Mouse (Mus musculus) lung, postnatal 0 days (tissue): ENCODE results near the gene AU018091.

Experiments used
- CTCF ChIP-seq: IDR thresholded peaks from 2 replicates; pipeline ENCODE4 v1.5.1; 2016; ENCODE audit warnings: antibody characterized with exemption, mild to moderate bottlenecking
- EP300 ChIP-seq: IDR thresholded peaks from 2 replicates; pipeline ENCODE4 v1.6.1; 2016; ENCODE audit warnings: antibody characterized with exemption, mild to moderate bottlenecking, control low read depth

DNA sequence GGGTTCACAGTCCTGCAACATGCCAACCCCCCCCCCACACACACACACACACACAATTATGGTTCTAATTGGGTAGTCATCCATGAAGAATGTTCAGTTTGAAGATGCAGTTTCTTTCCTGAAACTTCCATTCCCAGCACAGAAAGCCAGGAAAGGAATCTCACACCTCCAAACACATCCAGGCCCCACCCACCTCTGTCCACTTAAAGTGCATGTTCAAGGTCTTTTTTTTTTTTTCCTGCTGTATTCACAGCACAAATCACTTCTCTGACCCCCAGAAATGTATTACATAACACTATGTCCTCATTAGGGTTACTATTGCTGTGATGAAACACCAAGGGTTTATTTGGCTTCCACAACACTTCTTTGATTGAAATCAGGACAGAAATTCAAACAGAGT lies 4.0 kb downstream of the AU018091 start:
- TF ChIP-seq CTCF (no peak), EP300 (no peak)
